Comparison of ENCODE assay signal across 8 mouse cellular contexts in genomic region chr3:95820046-95821010, GRCm38 (mm10). TPM values are rescaled to one million over a fixed set of nuclear protein-coding genes. Genes with fewer than 3 reads are reported as not detected.
DNase-seq lines count a peak whose midpoint lies in the region; ATAC-seq and TF ChIP-seq lines count a peak whose summit lies in the region.

No protein-coding gene starts in this region.

- peak overlapping the region; percentile 50 for H3K9ac ChIP-seq in hindbrain, embryonic 15.5 days
- H3K9ac ChIP-seq in midbrain, postnatal 0 days (replicated peaks; ENCODE audit: low read length, poor library complexity, severe bottlenecking) = peak overlapping the region; percentile 64

- no peaks in the 10 kb centered on the region for H3K27me3 ChIP-seq in hindbrain, embryonic 15.5 days
- no peaks in the 10 kb centered on the region for H3K27me3 ChIP-seq in midbrain, postnatal 0 days (ENCODE audit: insufficient read depth, low read length)

- H3K9me3 ChIP-seq in hindbrain, embryonic 15.5 days = no peaks in the 10 kb centered on the region
- H3K9me3 ChIP-seq in midbrain, postnatal 0 days (ENCODE audit: low read length) = no peaks in the 10 kb centered on the region

- peak; percentile 43 for TF ChIP-seq CTCF in midbrain, postnatal 0 days (IDR thresholded peaks at IDR 0.05)

- ATAC-seq in hindbrain, embryonic 15.5 days (ENCODE audit: low FRiP score, low read depth) = peak; percentile 10; the same call in 1 of the 2 replicates
- no peak for ATAC-seq in midbrain, postnatal 0 days (ENCODE audit: low FRiP score)

- DNase-seq in cerebellum, adult 9-10 months = peak; percentile 46
- DNase-seq in cerebellum, postnatal 10 days = no peak
- peak; percentile 6 for DNase-seq in spleen, adult 12 weeks (ENCODE audit: low spot score)
- no peak for DNase-seq in spleen, postnatal 14 days (ENCODE audit: low spot score in 2 of 2)
- peak; percentile 9 for DNase-seq in midbrain, postnatal 0 days (ENCODE audit: low spot score)
- DNase-seq in left cerebral cortex, postnatal 4 days = no peak
- DNase-seq in thymus, postnatal 0 days (ENCODE audit: low spot score) = no peak

- peaks cover 33% of the 10 kb centered on the region for H3K4me1 ChIP-seq in hindbrain, embryonic 15.5 days (replicated peaks)
- H3K4me1 ChIP-seq in midbrain, postnatal 0 days (ENCODE audit: insufficient read depth, low read length) = peaks cover 8% of the 10 kb centered on the region; the same call in 1 of the 2 replicates

- H3K27ac ChIP-seq in hindbrain, embryonic 15.5 days (replicated peaks) = peak overlapping the region; percentile 99
- peak overlapping the region; percentile 97 for H3K27ac ChIP-seq in midbrain, postnatal 0 days (ENCODE audit: low read depth, low read length)

- intact Hi-C loops in left cerebral cortex, postnatal 4 days (cut with DNase I) = no loop called here

- peak overlapping the region; percentile 68 for H3K4me2 ChIP-seq in hindbrain, embryonic 15.5 days
- H3K4me2 ChIP-seq in midbrain, postnatal 0 days (ENCODE audit: low read depth, low read length, poor library complexity, severe bottlenecking) = peak overlapping the region; percentile 54

- peak overlapping the region; percentile 83 for H3K4me3 ChIP-seq in hindbrain, embryonic 15.5 days
- peak overlapping the region; percentile 76 for H3K4me3 ChIP-seq in midbrain, postnatal 0 days (ENCODE audit: low read depth, low read length)

- no peaks in the 10 kb centered on the region for H3K36me3 ChIP-seq in hindbrain, embryonic 15.5 days
- no peaks in the 10 kb centered on the region for H3K36me3 ChIP-seq in midbrain, postnatal 0 days (ENCODE audit: insufficient read depth, low read length)

- 36% methylated on average over 10 of the region's 10 CpGs for WGBS in hindbrain, embryonic 15.5 days
- 27% methylated on average over 10 of the region's 10 CpGs for WGBS in midbrain, postnatal 0 days

RNA-seq across cellular contexts. Expression of gene Rprd2, which starts 1.7 kb away (rescaled TPM):
- polyA plus RNA-seq in hindbrain, embryonic 15.5 days (2015; fragmentation: Nextera tagmentation; extraction: Ambion mirVana) = 21.7 and 22.5 TPM in 2 replicates
- total RNA-seq in midbrain, postnatal 0 days (2014; rRNA removed) = 28.8 and 30.6 TPM in 2 replicates
- 20.1 and 23.6 TPM in 2 replicates for polyA plus RNA-seq in midbrain, postnatal 0 days (2015; fragmentation: Nextera tagmentation; extraction: Ambion mirVana)
- 10 to 100 TPM; 58.0 to 59.3 TPM for total RNA-seq in left cerebral cortex, postnatal 4 days (2021)
- polyA plus RNA-seq in thymus, postnatal 0 days (2015; fragmentation: Nextera tagmentation; extraction: Ambion mirVana) = 16.2 and 18.8 TPM in 2 replicates

RNA-seq across cellular contexts. Expression of gene Prpf3, which starts 35.4 kb away (rescaled TPM):
- 32.5 and 34.6 TPM in 2 replicates for polyA plus RNA-seq in hindbrain, embryonic 15.5 days (2015; fragmentation: Nextera tagmentation; extraction: Ambion mirVana)
- 9.3 and 11.0 TPM in 2 replicates for total RNA-seq in midbrain, postnatal 0 days (2014; rRNA removed)
- polyA plus RNA-seq in midbrain, postnatal 0 days (2015; fragmentation: Nextera tagmentation; extraction: Ambion mirVana) = 24.0 and 26.9 TPM in 2 replicates
- 10 to 100 TPM; 34.9 to 41.5 TPM for total RNA-seq in left cerebral cortex, postnatal 4 days (2021)
- 46.9 and 49.3 TPM in 2 replicates for polyA plus RNA-seq in thymus, postnatal 0 days (2015; fragmentation: Nextera tagmentation; extraction: Ambion mirVana)

RNA-seq across cellular contexts. Expression of gene Mrps21, which starts 51.0 kb away (rescaled TPM):
- polyA plus RNA-seq in hindbrain, embryonic 15.5 days (2015; fragmentation: Nextera tagmentation; extraction: Ambion mirVana) = 277 and 287 TPM in 2 replicates
- total RNA-seq in midbrain, postnatal 0 days (2014; rRNA removed) = 82.9 and 88.3 TPM in 2 replicates
- polyA plus RNA-seq in midbrain, postnatal 0 days (2015; fragmentation: Nextera tagmentation; extraction: Ambion mirVana) = 241 TPM in 2 replicates
- total RNA-seq in left cerebral cortex, postnatal 4 days (2021) = 100 to 1,000 TPM; 126 TPM
- 372 and 418 TPM in 2 replicates for polyA plus RNA-seq in thymus, postnatal 0 days (2015; fragmentation: Nextera tagmentation; extraction: Ambion mirVana)

Comparison
In these comparisons a context has a peak if more than half of its experiments do, and no peak if none do; other contexts are left out.
1. DNase-seq: peak in cerebellum, adult 9-10 months (single experiment), spleen, adult 12 weeks (single experiment) and midbrain, postnatal 0 days (single experiment); none in cerebellum, postnatal 10 days (0 of 2), spleen, postnatal 14 days (0 of 2), left cerebral cortex, postnatal 4 days (single experiment) and thymus, postnatal 0 days (single experiment).